Mouse (Mus musculus): ENCODE results near the gene Olfr1564.
"Not testable (repeated sequence)": the region's sequence is repeated elsewhere in the genome, so short reads cannot be mapped to it uniquely, and the experiment has no call there.

Olfr1564 gene

DNA sequence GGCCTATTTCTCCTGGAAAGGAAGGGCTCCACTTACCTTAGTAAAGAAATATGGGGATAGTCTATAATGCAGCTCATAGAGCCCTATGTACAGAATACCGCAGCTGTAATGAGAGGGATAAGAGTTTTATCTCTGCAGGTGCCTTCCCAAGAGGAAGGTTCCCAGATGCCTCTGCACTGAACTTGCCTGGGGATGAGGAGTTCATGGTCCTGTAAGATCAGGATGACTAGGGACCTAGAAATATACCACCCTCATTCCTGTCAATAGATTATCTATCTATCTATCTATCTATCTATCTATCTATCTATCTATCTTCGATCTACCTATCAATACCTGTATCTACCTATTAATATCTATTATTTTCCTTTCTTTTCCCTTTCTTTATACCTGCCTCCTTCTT is at the start of gene Olfr1564:
Gene Olfr1564 (minus strand): TSS at position 101 of the 400 bp plus-strand sequence.
- no peak for DNase-seq (ENCODE audit: low spot score in 2 of 2)

- no peak for DNase-seq (ENCODE audit: low spot score in 2 of 2)
Measured at GRCm38 (mm10) chr17:33268907-33269306, 47.4 kb upstream of the Olfr1564 start.

- DNase-seq (ENCODE audit: low spot score in 2 of 2): no peak
Measured at GRCm38 (mm10) chr17:33264376-33264775, 42.9 kb upstream of the Olfr1564 start, which contains the start of gene Olfr63. Olfr63 (plus strand) TSS chr17:33264676.

DNA sequence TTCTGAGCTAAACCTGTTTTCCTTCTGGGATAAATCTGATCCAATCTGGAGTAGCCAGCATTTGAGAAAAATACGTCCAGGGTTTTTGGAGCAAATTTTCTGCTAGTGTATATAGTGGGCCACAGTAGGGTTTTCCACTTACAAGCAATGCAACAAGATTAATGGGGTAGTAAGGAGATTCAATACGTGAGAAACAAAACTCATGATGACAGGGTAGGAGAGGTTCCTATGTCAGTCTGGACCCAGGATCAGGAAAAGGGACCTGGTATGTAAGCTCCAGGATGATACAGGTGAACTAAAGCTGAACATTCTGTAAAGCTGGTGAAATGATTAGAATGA is 33.8 kb upstream of the Olfr1564 start:
- DNase-seq (ENCODE audit: low spot score in 2 of 2): not testable (repeated sequence)

- DNase-seq (ENCODE audit: low spot score in 2 of 2): not testable (repeated sequence)
Measured at GRCm38 (mm10) chr17:33254530-33255318, 33.2 kb upstream of the Olfr1564 start, which contains the start of gene Zfp955a. Zfp955a (minus strand) TSS chr17:33255145.

- not testable (repeated sequence) for DNase-seq (ENCODE audit: low spot score in 2 of 2)
Measured at GRCm38 (mm10) chr17:33236646-33237045, 15.2 kb upstream of the Olfr1564 start.

DNA sequence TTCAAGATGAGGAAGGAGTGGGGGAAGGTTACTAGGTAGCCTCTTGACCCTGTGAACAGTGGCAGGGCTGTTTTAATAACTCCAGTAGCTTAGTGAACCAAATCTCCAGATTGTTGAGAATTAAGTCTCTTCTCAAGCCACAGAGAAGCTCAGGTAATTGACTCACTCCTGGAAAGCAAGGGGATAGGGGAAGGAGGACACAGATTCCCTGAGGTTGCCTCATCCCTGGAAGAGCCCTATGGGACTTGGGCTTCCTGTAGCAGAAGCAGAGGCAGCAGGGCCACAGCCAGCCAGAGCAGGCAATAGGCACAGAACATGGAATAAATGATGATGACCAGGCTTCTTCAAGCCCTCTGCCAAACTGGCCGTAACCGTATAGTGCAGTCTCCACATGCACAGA is 30.5 kb downstream of the Olfr1564 start, which contains the start of gene Olfr239:
Gene Olfr239 (plus strand): TSS at position 301 of the 400 bp plus-strand sequence.
- DNase-seq (ENCODE audit: low spot score in 2 of 2): not testable (repeated sequence)

GRCm38 (mm10) chr17:33168147-33168546 is 53.3 kb downstream of the Olfr1564 start, which contains the start of gene Olfr55:
Olfr55 (plus strand) TSS chr17:33168447.
- DNase-seq (ENCODE audit: low spot score in 2 of 2): not testable (repeated sequence)
